Mouse (Mus musculus) olfactory bulb, adult 2 months (tissue): ENCODE results near the gene Orm1. TPM values are rescaled to one million over a fixed set of nuclear protein-coding genes. Genes with fewer than 3 reads are reported as not detected.

Source experiments
- H3K27ac ChIP-seq: fragments of 200-500 bp; 2 replicates; pipeline ENCODE4 v1.5.1; 2012; ENCODE audit warnings: low read depth, low read length; ENCODE audit not compliant: insufficient read depth
- H3K4me1 ChIP-seq: fragments of 200-500 bp; 2 replicates; pipeline ENCODE4 v1.6.1; 2012; ENCODE audit warnings: low read length; ENCODE audit not compliant: control insufficient read depth, insufficient read depth
- H3K4me3 ChIP-seq: fragments of 200-500 bp; 2 replicates; pipeline ENCODE4 v1.5.1; 2012; ENCODE audit warnings: mild to moderate bottlenecking, low read depth, low read length, moderate library complexity; ENCODE audit not compliant: insufficient read depth
- CTCF ChIP-seq: fragments of 200-500 bp; IDR thresholded peaks from 2 replicates; pipeline ENCODE4 v1.5.1; 2012; ENCODE audit warnings: low read depth, mild to moderate bottlenecking, low read length, moderate library complexity; ENCODE audit not compliant: insufficient read depth
- POLR2A ChIP-seq: fragments of 200-500 bp; IDR thresholded peaks from 2 replicates; pipeline ENCODE4 v1.6.1; 2012; ENCODE audit warnings: mild to moderate bottlenecking, low read depth, low read length, moderate library complexity; ENCODE audit not compliant: insufficient read depth
- WGBS: fragments of 180-500 bp; shearing (Covaris S2); methylation state at CpG from one replicate; pipeline ENCODE4 v1.1.7; 2018; 5-methylcytosine and 5-hydroxymethylcytosine counted together
- polyA plus RNA-seq: library from polyadenylated mRNA; stranded (reverse); fragments of >200 nt; gene quantifications from 2 replicates; pipeline ENCODE4 v1.2.4, GENCODE M21; 2012; ENCODE audit warnings: low replicate concordance; ENCODE audit not compliant: missing spikeins, insufficient read depth, insufficient read length

Orm1 gene
- polyA plus RNA-seq, 1 experiment, result not detected

DNA sequence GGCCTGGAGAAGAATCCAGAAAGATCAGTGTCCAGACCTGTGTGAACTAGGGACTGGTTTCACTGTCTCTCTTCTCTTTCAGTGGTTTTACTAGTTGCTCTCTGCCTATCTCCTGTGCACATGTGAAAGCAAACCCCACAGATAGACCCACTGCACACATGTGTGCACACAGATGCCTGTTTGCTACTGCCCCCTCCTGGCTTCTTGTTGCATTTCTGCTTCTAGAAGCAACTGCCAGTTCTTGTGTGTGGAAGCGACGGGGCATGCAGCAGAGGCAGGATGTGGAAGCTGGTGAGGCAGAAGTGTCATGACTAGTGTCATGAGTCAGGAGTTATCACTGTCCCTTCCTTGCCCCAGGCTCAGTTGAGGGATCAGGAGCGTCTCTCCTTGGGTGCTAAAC, 27.5 kb downstream of the Orm1 start:
- TF ChIP-seq POLR2A, result no peak
- TF ChIP-seq CTCF, result no peak
- WGBS, result 85% methylated on average over 3 of the region's 3 CpGs
- Histone ChIP-seq H3K4me3 (no peak overlapping the region), H3K27ac (no peak overlapping the region), H3K4me1 (no peaks in the 10 kb centered on the region)

GRCm38 (mm10) chr4:63373404-63373803, 29.0 kb downstream of the Orm1 start:
- WGBS, result 94% methylated on average over 8 of the region's 8 CpGs
- TF ChIP-seq CTCF (no peak), POLR2A (no peak)
- no peak overlapping the region for H3K27ac ChIP-seq
- H3K4me3 ChIP-seq, result no peak overlapping the region
- H3K4me1 ChIP-seq, result no peaks in the 10 kb centered on the region

DNA sequence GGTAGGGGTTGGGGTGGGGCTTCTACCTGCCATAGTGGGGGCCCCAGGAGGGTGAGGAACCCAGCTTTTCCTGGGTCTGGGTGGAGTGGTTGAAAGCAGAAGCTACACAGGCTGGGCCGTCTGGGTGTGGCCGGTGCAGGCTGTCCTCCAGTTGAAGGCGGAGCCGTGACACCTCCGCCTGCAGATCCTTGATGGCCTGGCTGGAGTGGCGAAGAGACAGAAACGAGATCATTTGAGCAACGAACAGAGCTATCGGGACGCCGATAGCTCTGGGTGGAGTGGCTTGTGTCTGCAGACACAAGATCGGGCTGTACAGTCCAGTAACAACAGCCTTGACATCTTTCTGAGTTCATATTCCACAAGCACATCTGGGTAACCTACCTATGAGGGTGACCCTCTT, 30.0 kb downstream of the Orm1 start:
- TF ChIP-seq CTCF (no peak), POLR2A (no peak)
- Histone ChIP-seq H3K27ac (no peak overlapping the region), H3K4me3 (no peak overlapping the region), H3K4me1 (no peaks in the 10 kb centered on the region)
- 93% methylated on average over 12 of the region's 12 CpGs for WGBS

- Histone ChIP-seq H3K27ac (no peak overlapping the region), H3K4me1 (no peaks in the 10 kb centered on the region), H3K4me3 (no peak overlapping the region)
- WGBS, result 91% methylated on average over 1 of the region's 1 CpGs
- TF ChIP-seq POLR2A, result no peak
Observed at GRCm38 (mm10) chr4:63375367-63375766, 31.0 kb downstream of the Orm1 start.

- no peak for TF ChIP-seq CTCF
- TF ChIP-seq POLR2A, result no peak
- no peak overlapping the region for H3K4me3 ChIP-seq
- H3K27ac ChIP-seq, result no peak overlapping the region
- 77% methylated on average over 7 of the region's 7 CpGs for WGBS
- H3K4me1 ChIP-seq, result no peaks in the 10 kb centered on the region
Observed at GRCm38 (mm10) chr4:63377483-63377882, 33.1 kb downstream of the Orm1 start.

GRCm38 (mm10) chr4:63382676-63383369, 38.5 kb downstream of the Orm1 start:
- Histone ChIP-seq H3K4me1 (peaks cover 6% of the 10 kb centered on the region), H3K27ac (no peak overlapping the region), H3K4me3 (no peak overlapping the region)
- TF ChIP-seq POLR2A, result no peak
- TF ChIP-seq CTCF, result no peak
- 97% methylated on average over 4 of the region's 4 CpGs for WGBS

- peaks cover 8% of the 10 kb centered on the region for H3K4me1 ChIP-seq
- no peak overlapping the region for H3K27ac ChIP-seq
- WGBS, result 67% methylated on average over 12 of the region's 12 CpGs
- H3K4me3 ChIP-seq, result no peak overlapping the region
- no peak for TF ChIP-seq POLR2A
- no peak for TF ChIP-seq CTCF
Observed at GRCm38 (mm10) chr4:63383474-63383873, 39.1 kb downstream of the Orm1 start.

DNA sequence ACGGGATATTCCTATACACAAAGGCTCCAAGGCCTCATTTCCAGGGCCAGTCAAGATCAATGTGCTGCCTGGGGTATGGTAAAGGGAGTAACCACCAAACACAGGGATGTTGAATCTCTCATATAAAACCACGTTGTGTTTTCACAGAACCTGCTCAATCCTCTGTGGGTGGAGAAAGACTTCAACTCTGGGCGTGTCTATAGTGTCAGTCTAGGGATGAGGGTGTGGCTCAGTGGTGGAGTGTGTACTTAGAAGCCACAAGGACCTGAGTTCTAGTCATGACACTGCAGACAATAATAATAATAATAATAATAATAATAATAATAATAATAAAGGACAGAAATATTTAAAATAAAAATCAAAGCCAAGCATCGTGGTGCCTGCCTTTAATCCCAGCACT, 39.9 kb downstream of the Orm1 start:
- WGBS, result 92% methylated on average over 4 of the region's 4 CpGs
- H3K27ac ChIP-seq, result no peak overlapping the region
- TF ChIP-seq POLR2A, result no peak
- no peak for TF ChIP-seq CTCF
- H3K4me3 ChIP-seq, result no peak overlapping the region
- H3K4me1 ChIP-seq, result peaks cover 11% of the 10 kb centered on the region

- no peak for TF ChIP-seq CTCF
- TF ChIP-seq POLR2A, result no peak
- WGBS, result 74% methylated on average over 3 of the region's 3 CpGs
- H3K4me3 ChIP-seq, result no peak overlapping the region
- no peak overlapping the region for H3K27ac ChIP-seq
- peaks cover 13% of the 10 kb centered on the region for H3K4me1 ChIP-seq
Observed at GRCm38 (mm10) chr4:63385253-63385652, 40.9 kb downstream of the Orm1 start.

DNA sequence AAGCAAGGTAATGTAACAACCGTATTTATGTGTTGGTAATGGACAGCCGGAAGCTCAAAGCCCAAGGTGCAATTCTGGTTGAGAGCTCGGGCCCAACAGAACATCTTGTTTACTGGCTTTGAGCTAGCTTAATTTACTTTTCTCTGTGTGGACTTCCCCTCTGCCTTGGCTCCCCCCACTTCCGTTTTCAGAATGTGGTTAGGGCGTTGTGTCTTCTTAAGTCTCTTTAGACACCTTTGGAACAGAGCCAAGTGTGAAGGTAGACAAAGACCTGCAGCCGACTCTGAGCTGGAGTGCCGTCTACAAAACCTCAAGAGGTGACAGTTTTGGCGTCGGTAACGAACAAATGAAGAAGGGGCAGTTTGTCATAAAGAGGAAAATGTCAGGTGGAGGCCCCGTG, 41.4 kb downstream of the Orm1 start:
- 76% methylated on average over 11 of the region's 11 CpGs for WGBS
- no peak for TF ChIP-seq CTCF
- no peak for TF ChIP-seq POLR2A
- Histone ChIP-seq H3K27ac (no peak overlapping the region), H3K4me3 (no peak overlapping the region), H3K4me1 (peaks cover 13% of the 10 kb centered on the region)
